Mouse (Mus musculus) MEL (cell line): Measurements from ENCODE around the gene Axdnd1. TPM values are rescaled to one million over a fixed set of nuclear protein-coding genes. Genes with fewer than 3 reads are reported as not detected.

Experiments
- DNase-seq: peaks from one replicate; pipeline ENCODE4 v3.0.0; 2011; ENCODE audit warnings: low read depth, low spot score
- H3K27ac ChIP-seq: 2 replicates; pipeline ENCODE4 v1.5.1; 2012; ENCODE audit warnings: low read depth, mild to moderate bottlenecking, control low read depth, low read length, moderate library complexity; ENCODE audit not compliant: control insufficient read depth
- H3K27me3 ChIP-seq, 2 experiments: fragments of 150-350 bp in 1 of 2; sonication (generic) in 1 of 2; 2 replicates each; pipeline ENCODE4 v1.6.1; 2012; ENCODE audit warnings: low read length in 2 of 2, mild to moderate bottlenecking in 2 of 2, improper control_type of control experiment in 1 of 2, moderate library complexity in 1 of 2; ENCODE audit not compliant: insufficient read depth in 2 of 2, control insufficient read depth in 1 of 2
- H3K36me3 ChIP-seq, 2 experiments: 2 replicates each; pipeline ENCODE4 v1.6.1; 2012 to 2014; ENCODE audit warnings: low read length in 2 of 2, improper control_type of control experiment in 1 of 2, inconsistent platforms in 1 of 2, mild to moderate bottlenecking in 1 of 2; ENCODE audit not compliant: insufficient read depth in 2 of 2, control insufficient read depth in 1 of 2
- H3K4me1 ChIP-seq, 2 experiments: fragments of 150-350 bp in 1 of 2; sonication (generic) in 1 of 2; 2 replicates each; pipeline ENCODE4 v1.6.1; 2012; ENCODE audit warnings: low read length in 2 of 2, improper control_type of control experiment in 1 of 2, mild to moderate bottlenecking in 1 of 2; ENCODE audit not compliant: insufficient read depth in 2 of 2, control insufficient read depth in 1 of 2
- H3K4me3 ChIP-seq, 2 experiments: fragments of 150-350 bp in 1 of 2; sonication (generic) in 1 of 2; 2 replicates each; pipeline ENCODE4 v1.5.1; 2012; ENCODE audit warnings: low read depth in 2 of 2, low read length in 2 of 2, mild to moderate bottlenecking in 2 of 2, moderate library complexity in 2 of 2, control low read depth in 1 of 2, improper control_type of control experiment in 1 of 2; ENCODE audit not compliant: control insufficient read depth in 1 of 2, insufficient read depth in 1 of 2
- H3K79me2 ChIP-seq: 2 replicates; pipeline ENCODE4 v1.6.1; 2012; ENCODE audit warnings: mild to moderate bottlenecking, low read length, moderate library complexity; ENCODE audit not compliant: control insufficient read depth, poor library complexity, insufficient read depth
- H3K9ac ChIP-seq: 2 replicates; pipeline ENCODE4 v1.6.1; 2012; ENCODE audit warnings: low read depth, mild to moderate bottlenecking, control low read depth, low read length, moderate library complexity; ENCODE audit not compliant: control insufficient read depth, poor library complexity, severe bottlenecking
- H3K9me3 ChIP-seq: fragments of 150-350 bp; sonication (generic); replicated peaks from 2 replicates; pipeline ENCODE4 v1.6.1; 2012; ENCODE audit warnings: mild to moderate bottlenecking, low read length, improper control_type of control experiment, moderate library complexity; ENCODE audit not compliant: insufficient read depth
- BHLHE40 ChIP-seq: IDR thresholded peaks from 2 replicates; pipeline ENCODE4 v1.6.1; 2012; ENCODE audit warnings: low read depth, mild to moderate bottlenecking, inconsistent platforms, low read length, improper control_type of control experiment, borderline replicate concordance
- CHD2 ChIP-seq: IDR thresholded peaks from 2 replicates; pipeline ENCODE4 v1.6.1; 2011; ENCODE audit warnings: low read length, improper control_type of control experiment
- CTCF ChIP-seq, 3 experiments: IDR thresholded peaks in 2 of 3; conservative IDR thresholded peaks in 1 of 3; 2 replicates each; pipeline ENCODE4 v1.5.1; 2011 to 2012; ENCODE audit warnings: low read length in 3 of 3, low read depth in 2 of 3, mild to moderate bottlenecking in 2 of 3, improper control_type of control experiment in 1 of 3, inconsistent platforms in 1 of 3, mixed read lengths in 1 of 3, moderate library complexity in 1 of 3; ENCODE audit not compliant: control insufficient read depth in 1 of 3, insufficient read depth in 1 of 3, poor library complexity in 1 of 3, severe bottlenecking in 1 of 3
- E2F4 ChIP-seq: IDR thresholded peaks from 2 replicates; pipeline ENCODE4 v1.6.1; 2011; ENCODE audit warnings: low read depth, low read length, improper control_type of control experiment, borderline replicate concordance
- EP300 ChIP-seq, 2 experiments: IDR thresholded peaks; 2 replicates each; pipeline ENCODE4 v1.6.1; 2011; ENCODE audit warnings: improper control_type of control experiment in 2 of 2, low read length in 2 of 2, low read depth in 1 of 2, mild to moderate bottlenecking in 1 of 2
- GATA1 ChIP-seq: IDR thresholded peaks from 2 replicates; pipeline ENCODE4 v1.6.1; 2011; ENCODE audit warnings: low read depth, low read length, improper control_type of control experiment
- HCFC1 ChIP-seq: IDR thresholded peaks from 2 replicates; pipeline ENCODE4 v1.6.1; 2012; ENCODE audit warnings: low read depth, mild to moderate bottlenecking, inconsistent platforms, low read length, improper control_type of control experiment, moderate library complexity
- JUND ChIP-seq: IDR thresholded peaks from 2 replicates; pipeline ENCODE4 v1.6.1; 2011; ENCODE audit warnings: low read depth, mild to moderate bottlenecking, improper control_type of control experiment, low read length
- MAFK ChIP-seq: IDR thresholded peaks from 2 replicates; pipeline ENCODE4 v1.6.1; 2011; ENCODE audit warnings: low read depth, mild to moderate bottlenecking, low read length, improper control_type of control experiment, borderline replicate concordance
- MEF2A ChIP-seq: IDR thresholded peaks from 2 replicates; pipeline ENCODE4 v1.6.1; 2014; ENCODE audit warnings: low read depth, mild to moderate bottlenecking, inconsistent platforms, low read length, improper control_type of control experiment; ENCODE audit not compliant: poor library complexity, insufficient replicate concordance, severe bottlenecking; ENCODE audit errors: extremely low read depth
- MYB ChIP-seq: IDR thresholded peaks from 2 replicates; pipeline ENCODE4 v1.6.1; 2011; ENCODE audit warnings: mild to moderate bottlenecking, low read depth, low read length, improper control_type of control experiment
- MYC ChIP-seq: IDR thresholded peaks from 2 replicates; pipeline ENCODE4 v1.6.1; 2011; ENCODE audit warnings: low read depth, mild to moderate bottlenecking, low read length, improper control_type of control experiment, moderate library complexity
- NRF1 ChIP-seq: IDR thresholded peaks from 2 replicates; pipeline ENCODE4 v1.6.1; 2014; ENCODE audit warnings: low read depth, mild to moderate bottlenecking, inconsistent platforms, low read length, improper control_type of control experiment, moderate library complexity; ENCODE audit not compliant: poor library complexity, insufficient read depth, severe bottlenecking
- POLR2A ChIP-seq, 2 experiments: IDR thresholded peaks; 2 replicates each; pipeline ENCODE4 v1.6.1; 2011 to 2012; ENCODE audit warnings: low read length in 2 of 2, mild to moderate bottlenecking in 2 of 2, control low read depth in 1 of 2, improper control_type of control experiment in 1 of 2, low read depth in 1 of 2, moderate library complexity in 1 of 2; ENCODE audit not compliant: control insufficient read depth in 1 of 2, insufficient read depth in 1 of 2, poor library complexity in 1 of 2
- POLR2AphosphoS2 ChIP-seq: IDR thresholded peaks from 2 replicates; pipeline ENCODE4 v1.6.1; 2011; ENCODE audit warnings: low read length, improper control_type of control experiment
- POLR2AphosphoS5 ChIP-seq: IDR thresholded peaks from 2 replicates; pipeline ENCODE4 v1.6.1; 2012; ENCODE audit warnings: low read depth, borderline replicate concordance, mild to moderate bottlenecking, inconsistent platforms, low read length, moderate library complexity, mixed read lengths
- RAD21 ChIP-seq: IDR thresholded peaks from 2 replicates; pipeline ENCODE4 v1.6.1; 2011; ENCODE audit warnings: mild to moderate bottlenecking, low read depth, low read length, improper control_type of control experiment
- RCOR1 ChIP-seq: IDR thresholded peaks from 2 replicates; pipeline ENCODE4 v1.6.1; 2012; ENCODE audit warnings: low read depth, mild to moderate bottlenecking, inconsistent platforms, low read length, improper control_type of control experiment
- TAL1 ChIP-seq: IDR thresholded peaks from 2 replicates; pipeline ENCODE4 v1.6.1; 2012; ENCODE audit warnings: mild to moderate bottlenecking, inconsistent platforms, low read length, moderate library complexity, mixed read lengths
- TBP ChIP-seq: IDR thresholded peaks from 2 replicates; pipeline ENCODE4 v1.8.0; 2011; ENCODE audit warnings: low read depth, low read length, improper control_type of control experiment
- USF1 ChIP-seq: IDR thresholded peaks from 2 replicates; pipeline ENCODE4 v1.6.1; 2014; ENCODE audit warnings: low read depth, mild to moderate bottlenecking, inconsistent platforms, low read length, improper control_type of control experiment, moderate library complexity
- USF2 ChIP-seq, 2 experiments: IDR thresholded peaks; 2 replicates each; pipeline ENCODE4 v1.6.1; 2011 to 2012; ENCODE audit warnings: improper control_type of control experiment in 2 of 2, low read length in 2 of 2, borderline replicate concordance in 1 of 2, inconsistent platforms in 1 of 2, low read depth in 1 of 2, mild to moderate bottlenecking in 1 of 2; ENCODE audit not compliant: insufficient read depth in 1 of 2
- ZC3H11A ChIP-seq: IDR thresholded peaks from 2 replicates; pipeline ENCODE4 v1.6.1; 2012; ENCODE audit warnings: low read depth, mild to moderate bottlenecking, inconsistent platforms, low read length, improper control_type of control experiment
- ZKSCAN1 ChIP-seq: IDR thresholded peaks from 2 replicates; pipeline ENCODE4 v1.6.1; 2012; ENCODE audit warnings: low read depth, mild to moderate bottlenecking, inconsistent platforms, low read length, improper control_type of control experiment, moderate library complexity
- ZMIZ1 ChIP-seq: IDR thresholded peaks from 2 replicates; pipeline ENCODE4 v1.6.1; 2012; ENCODE audit warnings: low read depth, mild to moderate bottlenecking, inconsistent platforms, low read length, improper control_type of control experiment, moderate library complexity
- polyA plus RNA-seq, 2 experiments: library from polyadenylated mRNA; stranded (reverse) in 1 of 2; unstranded in 1 of 2; fragments of >175 nt in 1 of 2; fragments of >200 nt in 1 of 2; gene quantifications; 2 replicates each; pipeline versions ENCODE4 v1.2.1 to v1.2.4; 2012; ENCODE audit warnings: low replicate concordance in 2 of 2, low read depth in 1 of 2; ENCODE audit not compliant: insufficient read length in 2 of 2, insufficient read depth in 1 of 2, missing spikeins in 1 of 2
- total RNA-seq: library from RNA; depleted of rRNA; stranded (reverse); fragments of 300-350 nt; gene quantifications from 2 replicates; pipeline ENCODE4 v1.2.3, GENCODE M21; 2012

Axdnd1 gene
- total and polyA plus RNA-seq, 3 experiments = 0.08 to 0.29 TPM; not detected in 1

GRCm38 (mm10) chr1:156442776-156443175, 21.8 kb upstream of the Axdnd1 start:
- Histone ChIP-seq H3K36me3 (no peaks in the 10 kb centered on the region), H3K27ac (no peak overlapping the region), H3K9ac (no peak overlapping the region), H3K9me3 (no peaks in the 10 kb centered on the region), H3K79me2 (no peaks in the 10 kb centered on the region), H3K27me3 (no peaks in the 10 kb centered on the region), H3K4me1 (no peaks in the 10 kb centered on the region), H3K4me3 (no peak overlapping the region)
- TF ChIP-seq TBP (no peak), CHD2 (no peak), MAFK (no peak), RCOR1 (no peak), USF2 (IDR thresholded peaks at IDR 0.05; ENCODE audit: borderline replicate concordance in 1 of 2, insufficient read depth in 1 of 2, low read depth in 1 of 2, low read length in 2 of 2) (no peak), ZKSCAN1 (no peak), EP300 (IDR thresholded peaks at IDR 0.05; ENCODE audit: low read depth in 1 of 2, low read length in 2 of 2) (no peak), NRF1 (no peak), POLR2AphosphoS2 (no peak), POLR2A (IDR thresholded peaks at IDR 0.05; ENCODE audit: control insufficient read depth in 1 of 2, insufficient read depth in 1 of 2, low read depth in 1 of 2, low read length in 2 of 2, poor library complexity in 1 of 2) (no peak), USF1 (no peak), MYC (no peak), CTCF (IDR thresholded peaks at IDR 0.05 in 2 of 3, conservative IDR thresholded peaks at IDR 0.05 in 1 of 3; ENCODE audit: control insufficient read depth in 1 of 3, insufficient read depth in 1 of 3, low read depth in 2 of 3, low read length in 3 of 3, poor library complexity in 1 of 3, severe bottlenecking in 1 of 3) (no peak), E2F4 (no peak), GATA1 (no peak), MYB (no peak), ZMIZ1 (no peak), RAD21 (no peak), ZC3H11A (no peak)
- no peak for DNase-seq

GRCm38 (mm10) chr1:156442266-156442665, 21.3 kb upstream of the Axdnd1 start:
- TF ChIP-seq BHLHE40 = no peak
- no peak for TF ChIP-seq MAFK
- TF ChIP-seq MEF2A = no peak
- no peak for TF ChIP-seq JUND
- no peak for TF ChIP-seq CHD2
- TF ChIP-seq ZKSCAN1 = no peak
- TF ChIP-seq POLR2AphosphoS5 = no peak
- no peak for TF ChIP-seq GATA1
- TF ChIP-seq HCFC1 = no peak
- no peak for TF ChIP-seq TAL1
- TF ChIP-seq MYC = no peak
- Histone ChIP-seq H3K9ac (no peak overlapping the region), H3K9me3 (no peaks in the 10 kb centered on the region), H3K4me1 (no peaks in the 10 kb centered on the region), H3K36me3 (no peaks in the 10 kb centered on the region), H3K27ac (no peak overlapping the region), H3K27me3 (no peaks in the 10 kb centered on the region), H3K4me3 (no peak overlapping the region), H3K79me2 (no peaks in the 10 kb centered on the region)
- DNase-seq = no peak
